Mouse (Mus musculus): ENCODE measurements around the gene Unc79. TPM values are rescaled to one million over a fixed set of nuclear protein-coding genes. Genes with fewer than 3 reads are reported as not detected.

Gene Unc79
- total RNA-seq, 2 experiments from 2014 or later = 43.4 TPM

DNA sequence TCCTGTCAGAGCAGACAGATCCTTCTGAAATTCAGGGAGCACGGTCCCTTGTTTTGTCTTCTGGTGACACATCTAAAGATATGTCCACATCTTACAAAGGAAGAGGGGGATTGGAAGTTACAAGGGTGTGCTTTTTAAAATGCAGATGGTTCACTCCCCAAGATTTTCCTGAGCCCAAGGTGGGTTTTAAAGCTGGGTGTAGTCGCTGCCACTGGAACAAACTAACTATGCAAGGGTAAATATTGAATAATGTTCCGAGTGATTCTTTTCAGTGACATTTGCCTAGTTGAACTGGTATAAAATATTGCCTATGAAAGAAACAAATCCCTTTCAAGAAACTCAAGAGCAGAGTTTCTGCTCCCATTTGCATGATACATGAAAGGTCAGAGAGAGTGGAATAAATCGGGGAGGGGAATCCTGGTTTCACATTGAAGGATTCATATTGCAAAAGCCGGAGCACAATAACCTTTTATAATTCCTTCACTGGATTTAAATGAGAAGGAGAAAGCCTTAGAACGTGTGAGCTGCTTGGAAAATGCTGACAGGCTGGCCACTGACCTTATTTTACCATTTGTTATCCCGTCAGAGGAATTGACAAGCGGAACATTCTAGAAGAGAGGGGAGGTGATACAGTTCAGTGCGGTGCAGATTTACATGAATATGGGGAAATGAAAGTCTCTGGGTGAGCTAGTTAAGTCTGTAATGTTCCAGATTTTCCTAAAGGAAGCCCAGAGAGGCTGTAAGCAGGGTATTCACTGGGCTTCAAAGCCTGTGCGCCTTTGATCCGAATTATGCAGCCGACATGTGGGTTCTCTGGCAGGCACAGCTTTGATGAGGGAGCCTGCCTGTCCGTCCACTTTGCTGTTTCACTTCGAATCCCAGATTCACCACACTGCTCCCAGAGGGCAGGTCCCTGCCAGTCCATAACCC, 215.7 kb downstream of the Unc79 start:
- intact Hi-C loops (cut with DNase I) = no loop called here
- no peak for DNase-seq (ENCODE audit: low spot score in 2 of 2)

- intact Hi-C loops (cut with DNase I) = no loop called here
- DNase-seq (ENCODE audit: low spot score in 2 of 2) = no peak
Measured at GRCm38 (mm10) chr12:103168892-103169291, 220.2 kb downstream of the Unc79 start.

- no peak for DNase-seq (ENCODE audit: low spot score in 2 of 2)
- intact Hi-C loops (cut with DNase I) = no loop called here
Measured at GRCm38 (mm10) chr12:103183057-103183456, 234.4 kb downstream of the Unc79 start.

- no peak for DNase-seq (ENCODE audit: low spot score in 2 of 2)
- intact Hi-C loops (cut with DNase I) = no loop called here
Measured at GRCm38 (mm10) chr12:103187020-103187419, 238.4 kb downstream of the Unc79 start.

GRCm38 (mm10) chr12:103188223-103188622, 239.6 kb downstream of the Unc79 start:
- intact Hi-C loops (cut with DNase I) = no loop called here
- DNase-seq (ENCODE audit: low spot score in 2 of 2) = no peak

DNA sequence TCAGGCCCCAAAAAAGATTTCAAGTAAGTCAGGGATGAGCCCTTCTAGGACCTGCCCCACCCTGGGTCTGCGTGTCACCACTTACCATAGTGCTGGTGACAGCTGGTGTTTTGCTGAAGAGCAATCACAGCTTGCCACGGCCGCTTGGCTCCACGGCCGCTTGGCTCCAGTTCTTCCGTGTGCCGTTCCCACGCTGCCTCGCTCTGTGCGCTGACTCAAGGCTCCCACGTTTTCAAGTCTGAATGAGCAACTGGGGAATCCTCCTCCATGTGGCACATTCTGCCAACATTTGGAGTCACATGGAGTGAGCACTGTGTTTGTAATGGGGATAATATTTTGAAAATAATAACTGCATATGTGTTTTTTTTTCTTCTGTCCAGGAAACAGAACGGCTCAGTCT, 241.1 kb downstream of the Unc79 start:
- peak; percentile 73 to 75 for DNase-seq (ENCODE audit: low spot score in 2 of 2)
- intact Hi-C loops (cut with DNase I) = no loop called here

DNA sequence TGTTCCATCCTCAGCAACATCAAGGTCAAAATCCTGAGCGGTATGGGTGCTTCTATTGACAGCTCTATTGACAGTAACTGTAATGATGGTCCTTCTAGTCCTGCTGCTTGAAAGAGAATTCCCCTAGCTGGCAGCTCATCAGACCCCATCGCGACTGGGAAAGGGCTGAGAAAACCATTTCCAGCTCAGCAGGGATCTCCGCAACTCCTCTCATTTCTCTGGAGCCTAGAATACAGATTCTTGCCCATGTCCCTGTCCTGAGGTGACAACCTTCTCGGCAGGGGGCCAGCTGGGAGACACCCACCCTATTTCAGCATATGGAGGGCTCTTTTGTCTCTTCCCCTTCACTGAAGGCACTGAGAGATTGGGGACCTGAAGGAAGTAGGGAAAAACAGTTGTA, 244.3 kb downstream of the Unc79 start:
- intact Hi-C loops (cut with DNase I) = no loop called here

GRCm38 (mm10) chr12:103202592-103203544, 254.2 kb downstream of the Unc79 start:
- DNase-seq (ENCODE audit: low spot score in 2 of 2) = no peak
- intact Hi-C loops (cut with DNase I) = no loop called here

More for the DNA sequence above, 244.3 kb downstream of the Unc79 start:
- no peak for DNase-seq (ENCODE audit: low spot score in 2 of 2)

DNA sequence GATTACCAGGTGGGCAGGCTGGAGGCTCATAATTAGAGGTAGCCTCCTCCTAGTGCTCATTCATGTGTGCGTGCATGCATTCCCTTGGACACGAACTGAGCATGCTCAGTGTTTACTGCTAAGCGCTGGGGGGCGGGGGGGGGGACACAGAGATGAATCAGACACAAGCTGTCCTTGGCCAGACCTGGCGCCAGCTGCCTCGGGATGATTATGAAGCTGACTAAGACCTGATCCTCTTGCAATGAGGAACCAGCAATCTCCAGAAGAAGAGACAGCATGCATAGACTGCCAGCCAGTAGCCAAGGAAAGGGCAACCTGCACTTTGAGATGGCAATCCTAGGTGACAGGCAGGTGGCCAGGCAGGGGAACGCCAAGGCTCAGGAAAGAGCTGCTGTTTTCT, 256.9 kb downstream of the Unc79 start:
- intact Hi-C loops (cut with DNase I) = no loop called here
- DNase-seq (ENCODE audit: low spot score in 2 of 2) = peak in 1 of 2 experiments; percentile 64

DNA sequence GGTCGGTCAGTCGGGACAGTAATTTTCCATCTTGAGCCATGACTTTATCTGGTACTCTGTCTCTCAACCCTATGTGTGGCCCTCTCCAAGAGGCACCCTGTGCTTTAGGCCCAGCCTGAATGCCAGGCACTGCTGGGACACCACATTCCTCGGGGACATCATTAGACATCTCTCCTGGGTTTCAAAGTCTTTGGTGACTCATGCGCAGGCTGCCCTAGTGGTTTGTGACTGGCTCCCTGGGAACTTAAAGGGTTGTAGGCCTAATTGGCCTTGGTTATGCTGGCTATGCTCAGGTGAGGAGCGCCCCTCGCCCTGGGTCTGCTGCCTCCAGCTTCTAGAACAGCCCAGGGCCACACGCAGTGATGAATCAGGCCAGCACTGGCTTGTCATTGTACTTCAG, 260.9 kb downstream of the Unc79 start:
- no peak for DNase-seq (ENCODE audit: low spot score in 2 of 2)
- intact Hi-C loops (cut with DNase I) = no loop called here

DNA sequence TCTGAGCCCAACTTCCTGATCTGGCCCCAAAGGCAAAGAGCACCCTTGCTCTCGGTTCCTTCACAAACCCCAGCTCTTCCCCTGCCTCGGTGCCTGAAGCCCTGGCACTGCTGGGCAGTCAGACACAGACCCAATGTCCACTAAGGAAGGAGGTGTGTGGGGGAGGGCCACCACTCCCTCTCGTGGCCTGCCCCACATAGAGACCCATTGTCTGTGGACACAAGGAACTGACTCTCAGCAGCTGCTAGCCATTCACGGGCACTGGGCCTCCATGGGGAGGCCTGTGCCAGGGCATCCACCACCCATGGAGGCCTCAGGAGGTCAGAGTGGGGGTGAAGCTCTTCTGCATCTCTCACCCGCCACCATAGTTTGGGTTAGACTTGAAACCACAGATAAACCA, 262.4 kb downstream of the Unc79 start:
- no peak for DNase-seq (ENCODE audit: low spot score in 2 of 2)
- intact Hi-C loops (cut with DNase I) = no loop called here

DNA sequence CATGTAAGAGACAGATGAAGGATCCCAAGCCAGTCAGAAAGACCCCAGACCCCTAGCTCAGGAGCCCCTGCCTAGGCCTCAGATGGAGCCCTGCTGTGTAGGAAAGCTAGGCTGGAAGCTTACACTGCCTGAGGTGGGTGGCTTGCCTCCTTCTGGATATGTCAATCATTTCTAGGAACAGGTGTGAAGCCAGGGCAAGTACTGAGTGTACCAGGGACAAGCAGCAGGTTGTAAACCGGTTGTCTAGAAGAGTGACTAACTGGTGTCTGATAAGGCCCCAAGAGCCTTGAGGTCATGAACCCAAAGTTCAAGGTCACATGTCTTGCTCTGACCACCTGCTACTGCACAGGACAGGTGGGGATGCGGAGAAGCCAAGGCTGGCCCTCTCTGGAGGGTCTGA, 264.9 kb downstream of the Unc79 start:
- DNase-seq (ENCODE audit: low spot score in 2 of 2) = no peak
- intact Hi-C loops (cut with DNase I) = no loop called here

DNA sequence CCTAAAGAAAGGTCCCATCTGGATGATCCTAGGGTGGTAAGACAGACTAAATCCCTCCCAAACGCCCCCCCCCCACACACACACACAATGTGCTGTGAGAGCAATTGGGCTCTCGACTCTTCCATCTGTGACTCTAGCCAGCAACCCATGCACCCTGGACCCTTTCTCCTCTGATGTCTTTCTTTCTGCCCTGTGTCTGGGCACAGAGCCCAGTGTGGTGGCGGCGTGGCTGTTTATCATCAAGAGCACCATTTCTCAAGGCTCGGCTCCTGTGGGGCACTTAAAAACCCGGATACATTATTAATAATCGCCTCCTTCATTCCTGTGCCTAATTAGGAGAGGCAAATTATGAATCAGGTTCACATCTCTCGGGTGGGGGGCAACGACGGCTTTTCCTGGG, 265.6 kb downstream of the Unc79 start:
- intact Hi-C loops (cut with DNase I) = no loop called here
- DNase-seq (ENCODE audit: low spot score in 2 of 2) = no peak

- DNase-seq (ENCODE audit: low spot score in 2 of 2) = no peak
- intact Hi-C loops (cut with DNase I) = no loop called here
Measured at GRCm38 (mm10) chr12:103214797-103215196, 266.1 kb downstream of the Unc79 start.

GRCm38 (mm10) chr12:103215877-103216610, 267.4 kb downstream of the Unc79 start:
- intact Hi-C loops (cut with DNase I) = no loop called here
- DNase-seq (ENCODE audit: low spot score in 2 of 2) = no peak

DNA sequence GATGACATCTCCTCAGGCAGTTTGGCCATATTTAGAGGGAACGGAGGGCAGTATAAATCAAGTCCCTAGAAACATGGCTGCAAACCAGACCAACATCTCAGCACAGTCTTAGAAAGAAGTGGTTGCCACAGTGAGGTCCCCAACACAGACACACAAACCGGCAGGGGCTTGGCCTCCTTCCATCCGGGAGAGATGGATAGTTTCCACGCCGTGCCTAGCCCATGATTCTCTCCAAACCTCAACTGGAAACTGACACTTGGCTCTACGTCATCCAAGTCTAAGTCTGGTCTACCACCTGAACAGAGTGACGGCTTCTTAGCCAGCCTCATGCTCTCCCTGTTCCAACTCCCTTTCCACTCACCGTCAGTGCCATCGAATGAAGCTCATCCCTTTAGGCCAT, 275.0 kb downstream of the Unc79 start:
- intact Hi-C loops (cut with DNase I) = no loop called here
- DNase-seq (ENCODE audit: low spot score in 2 of 2) = no peak

DNA sequence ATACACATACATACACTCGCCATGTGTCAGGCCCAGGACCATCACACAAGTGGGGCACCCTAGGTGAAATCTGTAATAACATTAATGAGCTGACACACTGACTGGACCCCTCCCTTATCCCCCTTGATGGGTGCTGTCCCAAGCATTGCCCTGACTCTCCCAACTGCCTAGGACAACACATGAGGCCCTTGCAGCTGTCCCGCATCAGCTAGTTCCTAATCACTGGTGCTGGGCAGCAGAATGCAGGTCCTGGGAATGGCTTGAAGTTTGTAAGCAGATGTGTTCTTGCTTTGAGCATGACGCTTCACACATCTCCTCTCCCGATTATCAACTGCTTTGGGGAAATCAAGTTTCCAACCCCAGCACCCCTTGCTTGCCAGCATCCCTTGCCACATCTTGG, 277.5 kb downstream of the Unc79 start:
- DNase-seq (ENCODE audit: low spot score in 2 of 2) = no peak
- intact Hi-C loops (cut with DNase I) = no loop called here

DNA sequence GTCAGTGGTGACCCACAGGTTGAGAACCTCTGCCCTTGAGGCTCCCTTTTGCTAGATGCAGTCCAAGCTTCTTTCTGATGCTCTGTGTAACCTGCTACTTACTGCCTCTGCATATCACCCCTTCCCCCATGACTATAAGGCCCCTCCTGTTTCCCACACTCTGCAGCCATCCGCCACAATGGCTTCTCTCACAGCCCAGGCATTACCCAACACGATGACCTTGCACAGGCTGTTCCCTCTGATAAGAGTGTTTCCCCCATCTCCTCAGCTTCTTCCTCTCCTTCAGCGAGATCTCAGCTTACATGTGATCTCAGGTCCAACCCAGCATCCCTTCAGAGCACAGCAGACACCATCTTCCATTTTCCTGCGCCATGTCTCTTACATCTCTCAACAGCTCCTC, 280.4 kb downstream of the Unc79 start:
- DNase-seq (ENCODE audit: low spot score in 2 of 2) = no peak
- intact Hi-C loops (cut with DNase I) = no loop called here
